Mouse (Mus musculus): ENCODE measurements at regions not wholly inside any gene's neighbourhood (a gene's known extent, or its start where the extent isn't known, plus 50 kb on each side); places are given as distances from the start of the nearest gene placed in this dataset.

- no peak for DNase-seq
Observed at GRCm38 (mm10) chr14:54185265-54185830, 68.6 kb downstream of the Dad1 start.

DNA sequence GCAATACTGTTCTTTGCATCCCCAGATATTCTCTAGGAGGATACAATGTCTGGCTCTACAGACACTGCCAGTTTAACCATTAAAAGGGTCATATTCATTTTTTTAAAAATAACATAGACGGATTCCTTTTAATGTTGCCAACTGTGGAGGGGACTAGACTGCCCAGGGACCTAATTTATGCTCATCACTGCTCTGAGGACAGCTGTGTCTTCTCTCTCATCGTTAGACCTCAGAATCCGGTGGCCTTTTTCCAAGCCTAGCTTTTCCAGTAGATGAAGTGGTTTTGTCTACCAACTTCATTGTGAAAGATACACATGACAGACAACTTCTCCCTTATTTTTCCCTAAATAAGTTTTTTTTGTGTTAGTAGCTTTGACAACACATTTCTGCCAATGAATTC lies 70.0 kb downstream of the Dad1 start:
- DNase-seq = no peak

- no peak for DNase-seq
Observed at GRCm38 (mm10) chr14:54182838-54183237, 71.1 kb downstream of the Dad1 start.

DNA sequence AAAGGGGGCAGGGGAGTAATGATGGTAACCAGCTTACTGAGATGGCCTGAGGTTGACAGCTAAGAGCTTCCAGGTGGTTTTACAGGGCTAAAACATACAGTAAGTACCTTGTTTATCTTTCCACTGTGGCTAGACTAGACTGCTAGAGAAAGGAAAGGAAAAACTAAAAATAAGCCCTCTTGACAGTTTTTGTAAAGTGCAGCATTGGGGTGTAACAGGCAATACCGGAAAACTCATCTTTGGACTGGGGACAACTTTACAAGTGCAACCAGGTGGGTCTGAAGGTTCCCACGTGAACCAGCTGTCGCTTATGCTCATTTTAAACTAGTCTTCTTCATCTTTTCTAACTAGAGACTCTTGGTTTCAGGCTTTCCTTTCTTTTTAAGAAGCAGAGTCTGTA lies 72.6 kb downstream of the Dad1 start:
- DNase-seq = no peak

DNA sequence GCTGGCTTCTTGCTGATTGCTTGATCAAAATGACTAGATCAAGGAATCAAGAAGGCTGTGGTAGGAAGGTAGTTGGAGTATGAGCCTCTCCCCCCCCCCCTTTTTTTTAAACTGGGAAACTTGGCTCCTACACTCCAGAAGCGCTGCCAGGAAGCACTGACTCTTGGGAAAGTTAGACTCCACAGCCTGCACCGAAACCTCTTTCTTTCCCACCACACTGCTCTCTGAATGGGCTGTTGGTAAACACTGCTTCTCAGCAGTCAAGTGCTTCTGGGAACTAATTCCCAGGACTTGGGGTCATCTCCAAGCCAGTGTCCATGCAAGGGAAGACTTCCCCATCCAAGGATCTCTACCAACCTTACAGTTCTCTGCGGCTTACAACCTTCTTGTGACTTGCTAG lies 73.2 kb downstream of the Dad1 start:
- DNase-seq = no peak

- DNase-seq = no peak
Observed at GRCm38 (mm10) chr14:54180271-54180670, 73.6 kb downstream of the Dad1 start.

GRCm38 (mm10) chr14:54178856-54179255 lies 75.0 kb downstream of the Dad1 start:
- no peak for DNase-seq

DNA sequence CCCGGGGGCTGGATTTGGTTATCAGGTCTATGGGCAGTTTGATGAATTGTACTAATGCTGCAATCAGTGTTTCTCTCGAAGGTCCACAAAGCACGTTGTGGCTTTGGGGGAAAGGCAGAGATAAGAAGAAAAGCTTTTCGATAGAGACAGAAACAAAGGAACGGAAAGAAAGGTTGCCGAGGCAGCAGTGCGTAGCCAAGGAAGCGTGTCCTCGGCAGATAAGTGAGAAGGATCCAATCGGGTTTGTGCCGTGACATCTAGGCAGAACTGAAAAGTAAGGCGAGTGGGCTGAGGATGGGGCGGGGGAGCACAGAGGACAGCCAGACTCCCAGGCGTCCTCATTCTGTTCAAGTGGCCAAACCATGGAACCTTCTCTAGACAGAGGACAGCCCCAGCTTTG lies 77.4 kb downstream of the Dad1 start:
- DNase-seq = no peak

DNA sequence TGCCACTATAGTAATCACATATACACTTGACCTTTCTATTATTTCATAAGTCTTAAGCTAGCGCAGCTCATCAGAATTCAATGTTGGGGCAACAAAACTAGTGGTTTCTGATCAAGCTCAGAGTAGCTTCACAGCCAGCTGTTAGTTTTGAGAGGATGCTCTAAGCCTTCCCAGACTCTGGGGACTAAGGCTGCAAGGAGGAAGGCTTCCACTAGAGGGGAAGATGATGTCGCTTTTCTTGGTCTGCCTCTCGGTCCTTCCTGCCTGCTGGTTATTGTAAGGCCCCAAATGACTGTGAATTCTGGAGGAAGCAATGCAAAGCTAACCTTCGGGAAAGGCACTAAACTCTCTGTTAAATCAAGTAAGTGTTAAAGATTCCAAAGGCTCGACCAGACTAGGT lies 78.4 kb downstream of the Dad1 start:
- no peak for DNase-seq

GRCm38 (mm10) chr14:54173316-54173715 lies 80.6 kb downstream of the Dad1 start:
- DNase-seq = no peak

GRCm38 (mm10) chr14:54169254-54169653 lies 84.7 kb downstream of the Dad1 start:
- DNase-seq = no peak

DNA sequence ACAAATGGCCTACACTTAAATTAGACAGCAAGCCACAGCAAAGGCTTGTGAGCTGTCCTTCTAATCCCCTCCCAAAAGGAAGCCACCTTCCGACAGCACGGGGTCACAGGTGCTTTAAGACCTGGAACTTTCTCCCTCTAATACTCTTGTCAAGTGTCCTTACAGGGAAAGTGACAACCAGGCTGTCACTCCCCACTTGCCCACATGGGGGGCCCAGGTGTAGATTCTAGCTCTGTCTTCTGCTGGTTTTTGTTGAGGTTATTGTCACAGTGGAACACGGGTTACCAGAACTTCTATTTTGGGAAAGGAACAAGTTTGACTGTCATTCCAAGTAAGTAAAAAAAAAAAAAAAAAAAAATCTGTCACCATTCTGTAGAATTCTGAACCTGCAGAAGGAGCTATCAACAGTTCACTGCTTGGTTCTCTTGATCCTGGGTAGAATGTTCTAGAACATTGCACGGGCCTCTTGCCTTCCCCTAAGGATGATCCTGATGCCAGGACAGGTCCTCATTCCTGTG lies 85.4 kb downstream of the Dad1 start:
- DNase-seq = no peak

GRCm38 (mm10) chr14:54166057-54166456 lies 87.8 kb downstream of the Dad1 start:
- no peak for DNase-seq

- peak; percentile 48 for DNase-seq
Observed at GRCm38 (mm10) chr14:54164874-54165273, 89.0 kb downstream of the Dad1 start.

DNA sequence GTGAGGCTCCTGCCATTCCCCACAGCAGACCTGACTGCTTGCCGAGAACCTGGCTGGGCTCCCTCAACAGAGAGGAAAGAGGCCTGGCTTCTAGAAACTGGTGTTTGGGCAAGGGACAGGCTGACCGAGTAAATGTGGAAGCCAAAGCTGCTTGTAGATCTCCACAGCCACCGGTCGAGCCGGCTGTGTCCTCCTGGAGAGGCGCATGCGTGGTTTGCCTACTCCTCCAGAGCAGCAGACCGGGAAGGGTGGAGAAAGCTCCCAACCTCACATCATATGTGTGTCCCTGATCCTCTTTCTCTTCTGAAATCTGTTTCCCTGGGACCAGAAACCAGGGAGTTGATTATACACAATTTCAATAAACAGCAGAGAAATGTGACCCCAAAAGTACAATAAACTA lies 92.0 kb downstream of the Dad1 start:
- DNase-seq = no peak

GRCm38 (mm10) chr14:54161206-54161605 lies 92.7 kb downstream of the Dad1 start:
- DNase-seq = no peak

GRCm38 (mm10) chr14:54159816-54160215 lies 94.1 kb downstream of the Dad1 start:
- DNase-seq = no peak

- DNase-seq = no peak
Observed at GRCm38 (mm10) chr14:54158214-54158965, 95.5 kb downstream of the Dad1 start.

DNA sequence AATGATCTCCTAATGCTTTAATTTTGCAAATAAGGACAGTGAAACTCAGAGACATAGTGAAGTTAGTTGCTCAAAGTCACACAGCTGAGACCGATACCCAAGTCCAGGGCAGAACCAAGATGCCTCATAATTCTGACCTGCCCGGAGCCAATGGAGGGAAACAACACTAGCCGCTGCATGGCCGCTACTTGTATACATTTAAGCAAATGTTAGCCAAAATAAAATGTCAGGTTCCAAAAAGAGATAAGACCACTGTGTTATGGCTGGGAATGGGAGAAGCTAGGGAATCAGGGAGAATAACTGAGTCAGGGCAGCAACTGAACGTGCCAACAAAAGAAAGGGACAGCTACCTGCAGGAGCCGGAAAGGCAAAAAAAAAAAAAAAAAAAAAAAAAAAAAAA lies 97.4 kb downstream of the Dad1 start:
- DNase-seq = no peak

DNA sequence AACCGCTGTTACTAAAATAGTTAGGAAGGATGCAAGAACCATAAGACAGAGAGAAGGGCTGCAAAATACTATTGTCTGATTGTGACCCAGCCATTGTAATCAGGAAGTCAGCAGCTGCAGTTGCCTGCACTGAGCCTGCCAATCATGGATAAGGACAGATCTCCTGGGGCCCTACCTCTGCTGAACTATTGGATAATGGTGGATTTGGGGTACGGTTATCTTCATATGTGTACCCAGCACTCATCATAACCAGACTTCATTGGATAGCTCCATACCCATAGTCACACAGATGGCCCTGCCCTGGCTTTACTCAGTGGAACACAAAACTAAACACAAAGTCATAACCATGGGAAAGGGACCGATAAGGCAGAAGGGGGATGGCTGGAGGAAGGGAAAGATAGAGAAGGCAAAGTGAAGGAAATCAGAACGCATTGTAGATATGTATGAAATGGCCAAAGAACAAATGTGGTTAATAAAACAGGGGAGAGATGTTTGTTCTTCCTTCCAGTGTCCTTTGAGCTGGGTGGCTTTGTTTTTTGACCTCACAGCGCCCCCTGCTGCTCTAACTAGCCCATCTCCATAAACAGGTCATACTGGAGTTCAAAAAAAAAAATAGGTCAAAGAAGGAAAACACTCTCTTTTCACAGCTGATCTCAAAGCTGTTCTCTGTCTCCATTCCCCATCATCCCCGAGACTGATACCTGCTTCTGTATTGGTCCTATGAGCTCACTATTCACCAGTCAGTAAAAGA lies 101.2 kb downstream of the Dad1 start:
- peak; percentile 87 for DNase-seq

GRCm38 (mm10) chr14:54151921-54152320 lies 102.0 kb downstream of the Dad1 start:
- DNase-seq = no peak

GRCm38 (mm10) chr14:54151272-54151671 lies 102.6 kb downstream of the Dad1 start:
- DNase-seq = no peak

GRCm38 (mm10) chr14:54150221-54150620 lies 103.7 kb downstream of the Dad1 start:
- no peak for DNase-seq
